Mouse (Mus musculus): ENCODE data around the gene S100a2. TPM values are rescaled to one million over a fixed set of nuclear protein-coding genes. Genes with fewer than 3 reads are reported as not detected.

The S100a2 gene
- polyA plus RNA-seq, 1 experiment from 2014 or later, result not detected

Other genes starting within 250 kb of the S100a2 start
- gene Slc27a3, start 200.3 kb upstream of the S100a2 start, polyA plus RNA-seq (2014; fragmentation: Nextera tagmentation; extraction: Ambion mirVana), result 4.3 and 4.6 TPM in 2 replicates
- 21.0 and 22.1 TPM in 2 replicates for gene Ints3, start 156.6 kb upstream of the S100a2 start, polyA plus RNA-seq (2014; fragmentation: Nextera tagmentation; extraction: Ambion mirVana)
- gene Npr1, start 124.4 kb upstream of the S100a2 start, polyA plus RNA-seq (2014; fragmentation: Nextera tagmentation; extraction: Ambion mirVana), result 11.6 and 11.8 TPM in 2 replicates
- 110 and 112 TPM in 2 replicates for gene Ilf2, start 114.1 kb upstream of the S100a2 start, polyA plus RNA-seq (2014; fragmentation: Nextera tagmentation; extraction: Ambion mirVana)
- gene Snapin, start 99.2 kb upstream of the S100a2 start, polyA plus RNA-seq (2014; fragmentation: Nextera tagmentation; extraction: Ambion mirVana), result 83.8 and 89.3 TPM in 2 replicates
- gene Chtop, start 80.7 kb upstream of the S100a2 start, polyA plus RNA-seq (2014; fragmentation: Nextera tagmentation; extraction: Ambion mirVana), result 60.2 and 65.7 TPM in 2 replicates
- gene S100a1, start 75.9 kb upstream of the S100a2 start, polyA plus RNA-seq (2014; fragmentation: Nextera tagmentation; extraction: Ambion mirVana), result 319 and 338 TPM in 2 replicates
- gene S100a13, start 75.8 kb upstream of the S100a2 start, polyA plus RNA-seq (2014; fragmentation: Nextera tagmentation; extraction: Ambion mirVana), result 86.9 and 99.9 TPM in 2 replicates
- not detected in 2 replicates for gene S100a14, start 63.4 kb upstream of the S100a2 start, polyA plus RNA-seq (2014; fragmentation: Nextera tagmentation; extraction: Ambion mirVana)
- gene S100a16, start 53.0 kb upstream of the S100a2 start, polyA plus RNA-seq (2014; fragmentation: Nextera tagmentation; extraction: Ambion mirVana), result 80.7 and 84.0 TPM in 2 replicates
- 0.32 TPM in 2 replicates for gene S100a3, start 29.7 kb upstream of the S100a2 start, polyA plus RNA-seq (2014; fragmentation: Nextera tagmentation; extraction: Ambion mirVana)
- not detected in 2 replicates for gene Gm42674, start 11.7 kb downstream of the S100a2 start, polyA plus RNA-seq (2014; fragmentation: Nextera tagmentation; extraction: Ambion mirVana)
- 2.5 and 3.8 TPM in 2 replicates for gene S100a4, start 13.5 kb downstream of the S100a2 start, polyA plus RNA-seq (2014; fragmentation: Nextera tagmentation; extraction: Ambion mirVana)
- not detected in 2 replicates for gene S100a5, start 18.3 kb downstream of the S100a2 start, polyA plus RNA-seq (2014; fragmentation: Nextera tagmentation; extraction: Ambion mirVana)
- 43.9 and 49.8 TPM in 2 replicates for gene S100a6, start 22.6 kb downstream of the S100a2 start, polyA plus RNA-seq (2014; fragmentation: Nextera tagmentation; extraction: Ambion mirVana)
- not detected in 2 replicates for gene S100a7a, start 63.8 kb downstream of the S100a2 start, polyA plus RNA-seq (2014; fragmentation: Nextera tagmentation; extraction: Ambion mirVana)
- 6.5 and 13.7 TPM in 2 replicates for gene S100a8, start 78.7 kb downstream of the S100a2 start, polyA plus RNA-seq (2014; fragmentation: Nextera tagmentation; extraction: Ambion mirVana)
- gene S100a9, start 105.5 kb downstream of the S100a2 start, polyA plus RNA-seq (2014; fragmentation: Nextera tagmentation; extraction: Ambion mirVana), result 2.7 and 11.4 TPM in 2 replicates
- not detected in 2 replicates for gene Pglyrp4, start 136.7 kb downstream of the S100a2 start, polyA plus RNA-seq (2014; fragmentation: Nextera tagmentation; extraction: Ambion mirVana)
- not detected in 2 replicates for gene Gm5849, start 187.6 kb downstream of the S100a2 start, polyA plus RNA-seq (2014; fragmentation: Nextera tagmentation; extraction: Ambion mirVana)

All from heart, embryonic 14.5 days (tissue).